Mouse (Mus musculus): ENCODE results near the gene Gm29133. TPM values are rescaled to one million over a fixed set of nuclear protein-coding genes. Genes with fewer than 3 reads are reported as not detected.
A peak's percentile ranks its signal among the peaks of the same experiment; 100 is the strongest.

Gm29133 gene
- not detected in 2 replicates for total RNA-seq (2021)
- long read RNA-seq, result 0 reads

DNA sequence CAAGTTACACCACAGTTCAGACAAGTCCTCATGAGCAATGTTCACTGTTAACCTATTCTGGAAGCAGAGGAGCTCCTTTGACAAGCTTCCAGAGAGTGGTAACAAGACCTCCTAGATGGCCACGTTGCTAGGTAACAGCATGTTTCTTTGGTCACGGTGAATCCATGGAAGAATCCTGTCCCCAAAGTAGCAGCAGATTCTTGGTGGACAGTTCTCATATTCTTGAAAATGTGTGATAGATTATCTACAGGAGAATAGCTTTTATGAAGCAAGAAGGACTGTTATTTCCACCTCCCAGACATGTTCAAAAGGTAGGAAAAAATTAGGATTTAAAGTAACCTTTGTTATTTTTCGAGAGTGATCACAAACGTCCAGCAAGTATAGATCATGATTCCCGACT, at the start of gene Gm29133:
Gene Gm29133, plus strand, starts transcription at position 301 of the 400 bp plus-strand sequence.
- DNase-seq, result no peak

DNA sequence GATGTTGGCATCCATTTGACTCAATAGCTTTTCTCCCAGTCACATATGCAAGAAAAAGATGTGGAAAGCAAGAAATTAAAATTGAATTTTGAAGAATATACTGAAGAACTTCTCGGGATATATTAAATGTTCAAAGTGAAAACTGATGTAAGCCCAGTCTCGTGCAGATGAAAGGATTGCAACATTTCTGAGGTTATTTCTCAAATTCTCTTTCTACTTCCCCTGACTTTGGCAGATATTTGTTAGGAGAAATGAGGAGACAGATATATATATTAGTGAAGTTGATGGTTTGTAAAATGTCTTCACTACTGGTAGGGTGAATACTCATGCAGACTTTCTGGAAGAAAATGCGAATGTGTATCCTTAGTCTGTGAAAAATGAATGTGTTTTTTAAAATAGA, 48.9 kb upstream of the Gm29133 start:
- no peak for DNase-seq

- peak; percentile 20 for DNase-seq
Measured at GRCm38 (mm10) chr3:75701336-75701735, 46.7 kb upstream of the Gm29133 start.

GRCm38 (mm10) chr3:75706536-75706935, 41.5 kb upstream of the Gm29133 start:
- no peak for DNase-seq

DNA sequence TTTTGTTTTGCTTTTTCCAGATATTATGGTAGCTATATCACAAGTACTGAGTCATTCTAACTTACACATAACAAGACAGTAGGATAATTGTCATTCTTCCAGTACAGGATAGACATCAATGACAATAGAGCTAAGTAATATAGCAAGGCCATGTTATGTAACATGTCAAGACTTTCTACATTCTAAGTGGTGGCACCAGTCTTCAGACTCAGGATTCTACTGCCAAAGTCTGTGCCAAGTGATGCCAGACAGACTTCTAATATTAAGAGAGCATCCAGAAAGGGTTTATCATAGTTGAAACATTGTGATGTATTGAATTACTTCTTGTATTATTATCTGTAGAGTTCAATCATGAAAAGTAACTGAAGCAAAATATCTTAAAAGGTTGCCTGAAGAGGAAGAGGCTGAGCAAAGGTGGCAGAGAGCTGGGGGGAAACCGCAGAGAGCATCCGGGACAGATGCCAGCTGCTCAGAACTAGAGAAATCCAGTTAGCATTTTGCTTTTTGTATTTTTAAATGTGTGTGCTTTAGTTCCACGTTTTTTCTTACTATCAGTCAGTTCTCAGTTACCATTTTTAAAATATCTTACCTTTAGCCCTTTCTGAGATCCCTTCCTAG, 34.2 kb upstream of the Gm29133 start:
- DNase-seq, result no peak

DNA sequence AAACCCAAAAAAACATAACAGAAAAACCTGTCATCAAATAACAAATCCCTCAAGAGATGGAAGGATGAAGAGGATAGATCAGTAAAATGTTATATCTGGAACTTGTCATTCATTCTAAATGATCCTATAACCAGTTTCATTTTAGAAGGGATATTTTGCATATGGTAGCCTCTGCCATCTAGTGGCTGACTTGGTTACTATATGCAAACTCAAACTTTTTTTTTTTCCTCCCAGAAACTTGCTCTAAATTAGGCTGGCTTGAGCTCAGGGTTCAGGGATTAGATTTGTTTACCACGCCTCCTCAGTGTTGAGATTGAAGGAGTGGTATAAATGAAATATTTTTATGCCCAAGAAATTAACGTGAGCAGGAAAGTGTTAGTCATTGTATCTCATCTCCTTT, 27.3 kb upstream of the Gm29133 start:
- no peak for DNase-seq

GRCm38 (mm10) chr3:75730982-75731600, 16.9 kb upstream of the Gm29133 start:
- no peak for DNase-seq

DNA sequence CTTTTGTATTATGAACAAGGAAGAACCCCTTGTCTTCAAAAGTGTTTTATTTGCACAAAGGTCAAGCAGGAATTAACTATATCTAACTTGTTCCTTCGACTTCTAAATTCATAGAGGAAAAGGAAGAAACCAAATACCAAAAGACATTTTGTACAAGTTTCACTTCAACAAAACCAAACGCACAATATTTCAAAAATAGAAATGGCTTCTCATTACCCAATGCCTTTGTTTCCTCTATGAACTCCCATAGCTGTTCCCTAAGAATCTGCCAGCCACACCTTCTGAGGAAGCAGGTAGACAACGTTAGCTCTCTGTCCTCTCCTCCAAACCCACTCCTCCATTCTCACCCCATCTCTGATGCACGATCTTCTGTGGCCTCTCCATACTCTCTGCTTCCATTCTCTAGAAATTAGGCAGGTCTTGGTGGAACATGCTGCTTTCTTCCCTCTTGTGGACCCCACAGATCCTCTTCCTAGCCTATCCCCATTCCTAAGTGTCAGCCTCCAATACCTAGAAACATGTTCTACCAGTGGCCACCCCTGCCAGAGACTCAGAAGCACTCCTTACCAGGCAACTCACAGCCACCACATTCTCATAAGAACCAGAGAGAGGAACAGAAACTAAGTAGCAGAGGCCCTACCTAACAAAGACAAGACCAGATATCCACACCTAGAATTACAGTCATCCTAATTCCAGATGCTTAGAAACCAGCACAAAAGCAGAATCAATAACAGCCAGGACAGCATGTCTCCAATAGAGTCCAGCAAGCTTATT, 4.1 kb upstream of the Gm29133 start:
- no peak for DNase-seq

DNA sequence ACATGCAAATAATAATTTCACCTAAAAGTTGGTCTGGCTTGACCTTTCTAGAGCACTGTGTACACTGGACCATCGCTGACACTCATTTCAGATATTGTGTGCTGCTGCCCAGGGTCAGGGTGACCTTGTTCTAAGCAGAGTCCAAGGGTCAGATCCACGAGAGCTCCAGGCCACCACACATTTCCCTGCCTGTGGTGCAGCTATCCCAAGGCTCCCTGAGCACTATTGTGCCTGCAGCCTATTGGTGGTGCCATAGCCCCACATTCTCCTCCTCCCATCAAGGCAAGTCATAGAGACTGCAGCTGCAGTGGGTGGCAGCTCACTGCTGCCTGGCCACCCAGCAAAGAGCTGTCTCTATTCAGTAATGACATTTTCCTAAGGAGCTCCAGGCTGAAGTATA, 2.7 kb upstream of the Gm29133 start:
- DNase-seq, result no peak

DNA sequence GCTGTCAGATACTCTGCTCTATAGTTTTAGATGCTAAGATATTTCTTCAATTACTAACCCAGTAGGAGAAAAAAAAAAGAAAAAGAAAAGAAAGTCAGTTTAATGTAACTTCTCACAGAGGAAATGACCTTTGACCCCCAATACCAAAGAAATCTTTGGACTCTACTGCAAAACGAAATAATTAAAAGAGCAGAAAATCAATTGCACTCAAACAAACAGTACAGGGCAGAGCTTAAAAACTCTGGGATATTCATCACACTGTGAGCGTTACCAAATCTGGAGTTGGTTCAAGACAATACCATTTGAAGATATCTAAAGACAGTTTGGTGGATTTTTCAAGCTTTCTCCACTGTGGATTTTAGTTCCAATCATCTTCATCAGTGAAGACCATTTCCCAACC, 15.4 kb downstream of the Gm29133 start:
- no peak for DNase-seq

DNA sequence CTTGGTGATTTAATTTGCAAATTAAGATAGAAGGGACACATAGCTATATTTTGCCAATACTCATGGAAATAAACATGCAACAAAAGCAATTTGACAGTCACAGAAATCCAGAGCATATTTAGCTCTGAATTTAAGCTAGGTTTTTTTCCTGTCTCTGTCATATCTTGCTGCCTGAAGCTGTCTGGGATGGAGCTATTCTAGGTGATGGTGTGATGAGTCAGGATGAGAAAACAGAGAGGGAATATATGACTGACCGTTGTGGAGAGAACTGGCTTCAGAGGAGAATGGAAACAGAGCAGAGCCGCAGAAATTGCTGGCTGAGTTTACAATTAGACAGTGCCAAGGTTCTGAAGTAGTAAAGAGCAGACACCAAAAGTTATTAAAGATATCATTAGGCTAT, 26.3 kb downstream of the Gm29133 start:
- no peak for DNase-seq

DNA sequence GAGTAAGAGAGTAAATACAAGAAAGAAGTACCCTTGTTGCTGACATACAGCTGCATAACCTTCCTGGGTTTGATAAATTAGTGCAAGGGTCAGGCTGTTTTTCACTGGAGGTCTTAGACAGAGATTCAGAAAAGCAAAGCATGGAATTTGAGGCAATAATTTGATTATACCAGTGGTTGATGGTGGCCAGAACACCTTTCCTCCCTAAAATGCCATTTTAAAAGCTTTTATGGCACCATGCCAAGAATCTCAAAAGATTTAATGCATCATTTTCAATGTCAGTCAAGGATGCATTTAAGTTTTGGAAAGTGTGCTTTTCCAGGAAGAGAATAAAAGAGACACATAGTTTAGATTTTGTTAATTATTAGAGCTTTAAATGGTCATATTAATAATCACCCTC, 60.0 kb downstream of the Gm29133 start:
- no peak for DNase-seq

GRCm38 (mm10) chr3:75823934-75824333, 75.9 kb downstream of the Gm29133 start:
- no peak for DNase-seq

DNA sequence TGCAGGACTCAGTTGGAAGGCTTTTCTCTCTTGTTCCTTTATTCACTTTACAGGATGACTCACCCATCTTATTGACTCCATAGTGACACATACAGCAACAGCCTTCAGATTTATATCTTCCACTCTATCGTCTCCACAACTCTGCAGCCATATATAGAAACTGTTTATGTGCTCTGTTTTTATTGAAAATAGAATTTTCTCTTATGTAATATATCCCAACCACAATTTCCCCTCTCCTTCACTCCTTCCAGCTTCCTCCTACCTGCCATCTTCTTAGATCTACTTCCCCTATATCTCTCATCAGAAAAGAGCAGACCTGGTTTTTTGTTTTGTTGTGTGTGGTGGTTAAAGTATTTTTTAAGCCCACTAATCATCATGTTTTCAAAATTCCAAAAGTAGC, 76.5 kb downstream of the Gm29133 start:
- DNase-seq, result no peak

DNA sequence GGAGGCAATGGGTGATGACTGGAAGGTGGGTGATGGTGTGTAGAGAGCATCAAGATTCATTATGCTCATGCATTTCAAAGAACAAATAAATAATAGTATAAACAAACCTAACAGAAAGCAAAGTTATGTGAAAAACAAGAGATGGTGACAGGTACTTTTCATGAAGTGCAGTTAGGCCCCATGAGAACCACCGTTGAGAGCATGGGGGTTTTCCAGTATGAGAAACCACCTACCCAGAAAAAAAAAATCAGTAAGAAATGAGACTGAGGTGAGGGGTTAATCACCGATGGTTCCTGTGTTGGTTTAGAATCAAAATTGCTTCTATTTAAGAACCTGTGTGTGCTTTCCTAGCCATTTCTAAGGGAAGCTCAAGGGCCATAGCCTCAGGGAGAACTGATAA, 86.8 kb downstream of the Gm29133 start:
- DNase-seq, result no peak

DNA sequence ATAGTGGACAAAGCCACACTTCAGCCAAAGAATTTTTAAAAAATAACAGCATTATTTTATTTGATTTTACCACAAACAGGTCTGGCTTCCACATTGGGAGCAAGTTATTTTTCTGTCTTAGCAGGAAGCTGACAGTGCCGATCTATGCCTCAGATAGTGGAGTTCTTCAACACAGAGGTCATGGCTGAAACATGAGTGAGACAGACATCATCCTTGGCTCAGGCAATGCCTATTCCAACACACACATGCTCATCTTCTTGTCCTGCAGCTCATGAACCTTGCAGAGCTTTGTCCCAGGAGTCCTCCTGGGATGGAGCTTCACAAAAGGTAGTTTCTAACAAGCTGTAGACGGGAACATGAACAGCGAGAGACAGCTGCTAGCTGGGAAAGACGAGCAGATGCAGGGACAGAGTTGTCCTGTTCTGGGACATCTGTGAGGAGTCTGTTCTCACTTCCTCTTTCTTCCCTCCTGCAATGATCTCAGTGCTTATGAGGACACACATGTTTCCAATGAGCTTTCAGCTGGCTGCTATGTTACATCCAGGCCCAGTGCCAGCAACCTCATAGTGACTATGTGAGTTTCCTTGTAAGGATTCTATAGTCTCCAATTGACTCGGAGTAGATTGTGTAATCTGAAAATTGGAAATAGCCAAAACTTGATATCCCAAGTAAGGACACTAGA, 87.4 kb downstream of the Gm29133 start:
- DNase-seq, result no peak

Other genes starting within 250 kb of the Gm29133 start
- 71.6 and 75.0 TPM in 2 replicates for gene Pdcd10, start 191.3 kb upstream of the Gm29133 start, total RNA-seq (2021)
- gene Serpini1, start 190.7 kb upstream of the Gm29133 start, total RNA-seq (2021), result 2.5 and 3.8 TPM in 2 replicates
- gene Golim4, start 208.8 kb downstream of the Gm29133 start, total RNA-seq (2021), result 116 and 135 TPM in 2 replicates

Data from adrenal gland, postnatal 25 days (tissue).